Mouse (Mus musculus) stomach, embryonic 14.5 days (tissue): ENCODE data around the gene Tssk2. TPM values are rescaled to one million over a fixed set of nuclear protein-coding genes. Genes with fewer than 3 reads are reported as not detected.

Experiments used
- ATAC-seq: fragments of 200-750 bp; cut with Nextera tagmentation; 2 replicates; pipeline ENCODE4 v1.8.0; 2017; ENCODE audit warnings: low read depth, moderate TSS enrichment; ENCODE audit not compliant: insufficient number of reproducible peaks, insufficient read depth, low FRiP score
- H3K27ac ChIP-seq: fragments of 300-500 bp; sonication (generic); 2 replicates; pipeline ENCODE4 v1.5.1; 2014; ENCODE audit warnings: mild to moderate bottlenecking, low read length, moderate library complexity, mixed read lengths
- H3K27me3 ChIP-seq: fragments of 300-500 bp; sonication (generic); 2 replicates; pipeline ENCODE4 v1.6.1; 2014; ENCODE audit warnings: low read length, control low read depth, mixed read lengths; ENCODE audit not compliant: control insufficient read depth, insufficient read depth
- H3K36me3 ChIP-seq: fragments of 300-500 bp; sonication (generic); 2 replicates; pipeline ENCODE4 v1.6.1; 2014; ENCODE audit warnings: mild to moderate bottlenecking, control low read depth, low read length, moderate library complexity, mixed read lengths; ENCODE audit not compliant: control insufficient read depth, insufficient read depth
- H3K4me1 ChIP-seq: fragments of 300-500 bp; sonication (generic); 2 replicates; pipeline ENCODE4 v1.6.1; 2014; ENCODE audit warnings: low read length, control low read depth, mixed read lengths; ENCODE audit not compliant: control insufficient read depth, insufficient read depth
- H3K4me2 ChIP-seq: fragments of 300-500 bp; sonication (generic); replicated peaks from 2 replicates; pipeline ENCODE4 v1.6.1; 2014; ENCODE audit warnings: low read depth, low read length, control low read depth
- H3K4me3 ChIP-seq: fragments of 300-500 bp; sonication (generic); 2 replicates; pipeline ENCODE4 v1.5.1; 2014; ENCODE audit warnings: low read depth, low read length, control low read depth
- H3K9ac ChIP-seq: fragments of 300-500 bp; sonication (generic); replicated peaks from 2 replicates; pipeline ENCODE4 v1.6.1; 2014; ENCODE audit warnings: low read depth, mild to moderate bottlenecking, control low read depth, low read length, moderate library complexity, mixed read lengths
- H3K9me3 ChIP-seq: fragments of 300-500 bp; sonication (generic); 2 replicates; pipeline ENCODE4 v1.6.1; 2016; ENCODE audit warnings: low read depth, low read length, control low read depth; ENCODE audit not compliant: control insufficient read depth
- WGBS: fragments of 180-500 bp; shearing (Covaris S2); extraction: QIAGEN DNeasy Blood & Tissue Kit; methylation state at CpG from one replicate; pipeline ENCODE4 v1.1.7; 2014; 5-methylcytosine and 5-hydroxymethylcytosine counted together
- polyA plus RNA-seq: library from polyadenylated mRNA; unstranded; fragments of >200 nt; fragmentation: Nextera tagmentation; extraction: Ambion mirVana; gene quantifications from 2 replicates; pipeline ENCODE4 v1.2.1, GENCODE M21; 2014

The Tssk2 gene
- not detected in 2 replicates for polyA plus RNA-seq

GRCm38 (mm10) chr16:17898462-17898861 is at the start of gene Tssk2, which contains the start of gene Dgcr2:
Gene Tssk2, plus strand, starts transcription at chr16:17898637.
Gene Dgcr2, minus strand, starts transcription at chr16:17898562.
- no peaks in the 10 kb centered on the region for H3K9me3 ChIP-seq
- H3K9ac ChIP-seq = no peak within 1 kb of the TSS
- H3K4me3 ChIP-seq = no peak within 1 kb of the TSS
- H3K4me1 ChIP-seq = no peaks in the 10 kb centered on the region
- peaks cover 41% of the 10 kb centered on the region for H3K36me3 ChIP-seq
- H3K4me2 ChIP-seq = no peak within 1 kb of the TSS
- no peak for ATAC-seq
- H3K27me3 ChIP-seq = no peaks in the 10 kb centered on the region
- WGBS = 87% methylated on average over 14 of the region's 14 CpGs
- no peak within 1 kb of the TSS for H3K27ac ChIP-seq

DNA sequence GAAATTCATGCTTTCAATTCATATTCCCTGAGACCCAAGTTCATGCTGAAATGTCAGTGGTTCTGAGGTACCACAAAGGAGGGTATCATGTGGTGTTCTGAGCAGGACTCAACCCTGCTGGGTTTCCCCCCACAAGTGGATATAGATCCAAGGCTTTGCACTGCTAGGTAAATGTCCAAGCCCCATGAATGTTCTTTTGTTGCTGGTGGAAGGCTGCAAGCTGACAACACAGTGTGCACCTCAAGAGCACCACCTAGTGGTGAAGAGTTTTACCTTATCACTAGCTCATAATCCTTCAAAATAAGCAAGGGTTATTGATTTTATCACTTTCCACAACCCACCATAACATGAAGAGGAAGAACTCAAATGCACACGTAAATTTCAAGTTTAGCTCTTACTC is 49.5 kb upstream of the Tssk2 start:
- no peak overlapping the region for H3K4me3 ChIP-seq
- H3K9me3 ChIP-seq = no peaks in the 10 kb centered on the region
- H3K4me1 ChIP-seq = no peaks in the 10 kb centered on the region
- no peak overlapping the region for H3K4me2 ChIP-seq
- H3K9ac ChIP-seq = no peak overlapping the region
- H3K27ac ChIP-seq = no peak overlapping the region
- peaks cover 80% of the 10 kb centered on the region for H3K36me3 ChIP-seq
- WGBS = 26% methylated on average over 1 of the region's 1 CpGs
- H3K27me3 ChIP-seq = no peaks in the 10 kb centered on the region
- ATAC-seq = no peak

- Histone ChIP-seq H3K9ac (no peak overlapping the region), H3K36me3 (peaks cover 81% of the 10 kb centered on the region), H3K4me3 (no peak overlapping the region), H3K4me1 (no peaks in the 10 kb centered on the region), H3K4me2 (no peak overlapping the region), H3K27ac (no peak overlapping the region), H3K27me3 (no peaks in the 10 kb centered on the region), H3K9me3 (no peaks in the 10 kb centered on the region)
- no peak for ATAC-seq
- WGBS = 84% methylated on average over 6 of the region's 6 CpGs
Observed at GRCm38 (mm10) chr16:17849486-17849885, 49.0 kb upstream of the Tssk2 start.

- Histone ChIP-seq H3K4me3 (no peak overlapping the region), H3K9ac (no peak overlapping the region), H3K4me2 (no peak overlapping the region), H3K9me3 (no peaks in the 10 kb centered on the region), H3K36me3 (peaks cover 73% of the 10 kb centered on the region), H3K4me1 (no peaks in the 10 kb centered on the region), H3K27ac (no peak overlapping the region), H3K27me3 (no peaks in the 10 kb centered on the region)
- no peak for ATAC-seq
- 97% methylated on average over 5 of the region's 5 CpGs for WGBS
Observed at GRCm38 (mm10) chr16:17851331-17851730, 47.1 kb upstream of the Tssk2 start.

- Histone ChIP-seq H3K27me3 (no peaks in the 10 kb centered on the region), H3K4me2 (no peak overlapping the region), H3K27ac (no peak overlapping the region), H3K36me3 (peaks cover 73% of the 10 kb centered on the region), H3K4me1 (no peaks in the 10 kb centered on the region), H3K9ac (no peak overlapping the region), H3K4me3 (no peak overlapping the region), H3K9me3 (no peaks in the 10 kb centered on the region)
- WGBS = 91% methylated on average over 1 of the region's 1 CpGs
- no peak for ATAC-seq
Observed at GRCm38 (mm10) chr16:17851860-17852259, 46.6 kb upstream of the Tssk2 start.

DNA sequence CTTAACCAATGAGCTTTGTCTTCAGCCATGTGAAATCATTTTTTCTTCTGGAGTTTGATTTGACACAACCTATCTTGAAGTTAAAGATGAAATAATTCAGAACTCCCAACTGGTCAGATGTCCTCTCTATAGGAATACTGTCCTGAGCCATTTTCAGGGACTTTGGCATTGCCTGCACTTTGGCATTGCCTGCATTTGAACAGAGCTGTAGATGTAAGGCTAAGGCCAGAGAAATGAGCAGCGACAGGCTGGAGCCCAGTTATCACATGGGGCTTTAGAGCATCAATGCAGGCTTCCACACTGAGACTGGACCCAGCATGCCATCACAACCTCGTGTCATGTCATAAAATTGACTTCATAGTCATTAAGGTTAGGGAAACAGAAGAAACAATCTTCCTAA is 45.2 kb upstream of the Tssk2 start:
- H3K27me3 ChIP-seq = no peaks in the 10 kb centered on the region
- no peaks in the 10 kb centered on the region for H3K4me1 ChIP-seq
- WGBS = 90% methylated on average over 2 of the region's 2 CpGs
- no peak overlapping the region for H3K4me2 ChIP-seq
- H3K9ac ChIP-seq = no peak overlapping the region
- no peak overlapping the region for H3K4me3 ChIP-seq
- ATAC-seq = no peak
- no peak overlapping the region for H3K27ac ChIP-seq
- peaks cover 76% of the 10 kb centered on the region for H3K36me3 ChIP-seq
- H3K9me3 ChIP-seq = no peaks in the 10 kb centered on the region

DNA sequence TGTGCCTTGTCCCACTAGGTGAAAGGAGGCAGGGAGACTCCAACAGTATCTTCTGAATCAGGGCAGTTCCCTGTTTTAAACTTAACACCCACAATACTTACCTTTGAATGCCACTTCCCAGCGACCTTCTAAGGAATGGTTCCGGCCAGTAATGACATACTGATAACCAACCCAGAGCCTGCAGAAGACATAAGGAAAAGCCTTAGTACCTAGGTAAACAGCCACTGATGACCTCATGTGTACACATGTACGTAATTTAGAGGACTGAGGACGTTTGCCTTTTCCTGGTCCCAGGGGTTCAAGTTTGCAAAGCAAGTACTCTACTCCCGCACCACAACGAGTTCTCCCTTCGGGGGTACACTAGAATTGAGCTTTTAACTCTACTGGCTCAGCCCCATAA is 41.3 kb upstream of the Tssk2 start:
- Histone ChIP-seq H3K9me3 (no peaks in the 10 kb centered on the region), H3K4me1 (no peaks in the 10 kb centered on the region), H3K9ac (no peak overlapping the region), H3K27ac (no peak overlapping the region), H3K27me3 (no peaks in the 10 kb centered on the region), H3K4me2 (no peak overlapping the region), H3K4me3 (no peak overlapping the region), H3K36me3 (peaks cover 57% of the 10 kb centered on the region)
- ATAC-seq = no peak
- WGBS = 86% methylated on average over 7 of the region's 7 CpGs

DNA sequence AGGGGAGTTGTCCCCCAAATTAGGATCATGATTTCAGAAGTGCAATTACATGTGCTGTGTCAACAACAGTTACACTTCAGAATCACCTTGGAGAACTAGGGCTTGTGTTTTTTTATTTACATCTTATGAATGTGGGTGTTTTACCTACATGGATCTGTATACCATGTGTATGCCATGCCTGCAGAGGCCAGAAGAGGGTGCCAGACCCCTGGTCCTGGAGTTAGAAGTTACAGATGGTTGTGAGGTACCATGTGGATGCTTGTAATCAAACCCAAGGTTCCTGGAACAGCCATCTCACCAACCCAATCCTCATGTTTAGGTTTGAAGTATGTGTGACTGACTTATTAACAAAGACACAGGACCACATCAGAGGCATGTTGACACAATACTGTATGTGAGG is 39.8 kb upstream of the Tssk2 start:
- H3K9ac ChIP-seq = no peak overlapping the region
- no peak for ATAC-seq
- no peaks in the 10 kb centered on the region for H3K9me3 ChIP-seq
- H3K4me2 ChIP-seq = no peak overlapping the region
- peaks cover 51% of the 10 kb centered on the region for H3K36me3 ChIP-seq
- no peaks in the 10 kb centered on the region for H3K27me3 ChIP-seq
- H3K4me3 ChIP-seq = no peak overlapping the region
- no peaks in the 10 kb centered on the region for H3K4me1 ChIP-seq
- no peak overlapping the region for H3K27ac ChIP-seq

DNA sequence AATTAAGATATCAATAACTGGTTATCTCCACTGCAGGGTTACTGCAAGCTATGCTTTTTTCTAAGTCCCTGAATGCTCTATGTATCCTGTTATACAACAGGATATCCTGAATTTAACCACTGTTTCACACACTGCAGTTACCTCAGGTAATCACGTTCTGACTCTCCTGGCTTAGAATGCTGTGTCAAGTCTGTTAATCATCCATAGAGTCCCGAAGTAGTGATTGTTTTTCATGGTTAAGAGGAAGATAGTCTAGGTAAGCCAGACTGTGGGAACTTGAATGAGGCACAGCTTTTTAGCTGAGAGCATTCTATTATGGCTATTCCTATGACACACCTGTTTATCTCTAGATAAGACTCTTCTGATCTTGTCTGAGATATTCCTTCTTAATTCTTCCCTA is 33.1 kb upstream of the Tssk2 start:
- H3K9me3 ChIP-seq = no peaks in the 10 kb centered on the region
- no peak overlapping the region for H3K27ac ChIP-seq
- no peaks in the 10 kb centered on the region for H3K27me3 ChIP-seq
- peaks cover 10% of the 10 kb centered on the region; the same call in 1 of the 2 replicates for H3K36me3 ChIP-seq
- no peak for ATAC-seq
- H3K4me3 ChIP-seq = no peak overlapping the region
- 73% methylated on average over 2 of the region's 2 CpGs for WGBS
- no peaks in the 10 kb centered on the region for H3K4me1 ChIP-seq
- H3K9ac ChIP-seq = no peak overlapping the region
- no peak overlapping the region for H3K4me2 ChIP-seq
